Mouse (Mus musculus): ENCODE results near the gene Gm5458.
"Not testable (repeated sequence)": the region's sequence is repeated elsewhere in the genome, so short reads cannot be mapped to it uniquely, and the experiment has no call there.

Gene Gm5458

DNA sequence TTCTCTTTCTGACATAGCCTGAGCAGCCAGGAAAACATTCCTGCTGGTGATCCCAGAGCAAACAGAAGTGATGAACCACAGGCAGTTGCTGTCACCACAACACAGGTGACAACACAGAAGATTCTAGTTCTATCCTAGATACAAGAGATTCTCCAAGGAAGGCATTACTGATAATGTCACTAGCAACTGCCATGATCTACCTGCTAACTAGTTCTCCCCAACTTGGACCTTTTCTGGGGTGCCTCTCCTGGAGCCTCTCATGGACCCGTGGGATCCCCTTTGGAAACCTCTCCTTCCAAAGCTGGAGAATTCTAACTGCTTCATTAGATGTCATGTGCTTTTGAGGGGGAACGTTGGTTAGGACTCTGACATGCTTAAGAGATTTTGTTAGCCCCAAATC lies at the start of gene Gm5458:
Gm5458 (minus strand) TSS at position 101 of the 400 bp plus-strand sequence.
- DNase-seq (ENCODE audit: low read depth, low spot score): not testable (repeated sequence)

DNA sequence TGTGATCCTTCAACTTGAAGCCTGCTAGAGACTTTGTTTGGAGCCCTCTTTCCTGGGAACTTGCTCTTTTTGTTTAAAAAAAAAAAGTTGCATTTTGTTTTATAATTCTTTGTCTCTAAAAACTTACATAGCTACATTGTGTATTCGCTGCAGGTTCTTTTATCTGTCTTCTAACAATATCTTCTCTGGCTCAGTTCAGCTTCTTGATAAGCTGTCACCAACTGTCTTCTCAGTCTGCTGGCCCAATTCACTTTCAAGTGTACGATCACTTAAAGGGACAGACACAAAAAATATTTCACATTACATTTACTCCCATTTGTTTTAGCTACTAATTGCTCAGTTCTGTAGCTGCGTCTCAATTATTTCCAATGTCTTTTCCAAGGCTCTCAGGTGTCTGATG lies 43.9 kb upstream of the Gm5458 start:
- no peak for DNase-seq (ENCODE audit: low read depth, low spot score)

GRCm38 (mm10) chr14:19584804-19585667 lies 17.3 kb downstream of the Gm5458 start, which contains the start of gene Gm2237:
Gm2237 (minus strand) TSS chr14:19585135.
- DNase-seq (ENCODE audit: low read depth, low spot score): not testable (repeated sequence)

DNA sequence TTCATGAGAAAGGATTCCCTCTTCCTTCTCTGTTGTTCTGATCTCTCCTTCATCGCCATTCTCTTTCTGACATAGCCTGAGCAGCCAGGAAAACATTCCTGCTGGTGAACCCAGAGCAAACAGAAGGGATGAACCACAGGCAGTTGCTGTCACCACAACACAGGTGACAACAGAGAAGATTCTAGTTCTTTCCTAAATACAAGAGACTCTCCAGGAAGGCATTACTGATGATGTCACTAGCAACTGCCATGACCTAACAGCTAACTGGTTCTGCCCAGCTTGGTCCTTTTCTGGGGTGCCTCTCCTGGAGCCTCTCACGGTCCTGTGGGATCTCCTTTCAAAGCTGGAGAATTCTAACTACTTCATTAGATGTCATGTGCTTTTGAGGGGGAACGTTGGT lies 52.5 kb downstream of the Gm5458 start, which contains the start of gene Gm2244:
Gm2244 (minus strand) TSS at position 101 of the 400 bp plus-strand sequence.
- DNase-seq (ENCODE audit: low read depth, low spot score): not testable (repeated sequence)
